8 mouse cellular contexts compared by ENCODE assay signal in genomic region chr12:45162011-45162410, GRCm38 (mm10).
A peak's percentile ranks its signal among the peaks of the same experiment; 100 is the strongest.
DNase-seq lines count a peak whose midpoint lies in the region; ATAC-seq and TF ChIP-seq lines count a peak whose summit lies in the region.

No protein-coding gene starts in this region.

- H3K36me3 ChIP-seq in lung, embryonic 14.5 days (ENCODE audit: insufficient read depth): no peaks in the 10 kb centered on the region

- TF ChIP-seq CTCF in lung, embryonic 14.5 days (IDR thresholded peaks at IDR 0.05; ENCODE audit: low read depth): peak; percentile 60

- H3K9me3 ChIP-seq in lung, embryonic 14.5 days (ENCODE audit: low read depth, low read length): no peaks in the 10 kb centered on the region

- ATAC-seq in common myeloid progenitor, adult 5-6 weeks (replicated peaks; ENCODE audit: low read depth, poor library complexity, severe bottlenecking): peak; percentile 99
- ATAC-seq in lung, embryonic 14.5 days (ENCODE audit: insufficient read depth): no peak

- no peak overlapping the region for H3K4me3 ChIP-seq in lung, embryonic 14.5 days (ENCODE audit: low read depth, low read length)

- H3K27ac ChIP-seq in lung, embryonic 14.5 days (ENCODE audit: low read depth): no peak overlapping the region

- no peak overlapping the region for H3K9ac ChIP-seq in lung, embryonic 14.5 days

- 70% methylated on average over 4 of the region's 4 CpGs for WGBS in lung, embryonic 14.5 days

- H3K27me3 ChIP-seq in lung, embryonic 14.5 days (ENCODE audit: insufficient read depth, low read length): no peaks in the 10 kb centered on the region

- DNase-seq in layer of hippocampus, adult 11-12 months (ENCODE audit: low spot score): peak; percentile 27
- DNase-seq in layer of hippocampus, postnatal 36 days: no peak
- DNase-seq in heart, postnatal 4 days: peak; percentile 19
- peak; percentile 59 for DNase-seq in lung, embryonic 14.5 days
- DNase-seq in spleen, postnatal 14 days (ENCODE audit: low spot score in 2 of 2): no peak
- DNase-seq in frontal cortex, postnatal 25 days (ENCODE audit: low spot score in 2 of 2): no peak
- no peak for DNase-seq in testis, postnatal 10 days (ENCODE audit: low spot score)

- no peaks in the 10 kb centered on the region for H3K4me1 ChIP-seq in lung, embryonic 14.5 days (ENCODE audit: insufficient read depth)

- H3K4me2 ChIP-seq in lung, embryonic 14.5 days: no peak overlapping the region

Comparison
In these comparisons a context has a peak if more than half of its experiments do, and no peak if none do; other contexts are left out.
1. DNase-seq: peak in layer of hippocampus, adult 11-12 months (single experiment), heart, postnatal 4 days (single experiment) and lung, embryonic 14.5 days (single experiment); none in layer of hippocampus, postnatal 36 days (0 of 2), spleen, postnatal 14 days (0 of 2), frontal cortex, postnatal 25 days (0 of 2) and testis, postnatal 10 days (single experiment).